Mouse (Mus musculus) midbrain, embryonic 11.5 days (tissue): ENCODE measurements around the gene Apoc4. TPM values are rescaled to one million over a fixed set of nuclear protein-coding genes. Genes with fewer than 3 reads are reported as not detected.
A peak's percentile ranks its signal among the peaks of the same experiment; 100 is the strongest.

Experiments used
- ATAC-seq: fragments of 200-750 bp; cut with Nextera tagmentation; 2 replicates; pipeline ENCODE4 v1.8.0; 2017; ENCODE audit warnings: moderate TSS enrichment, moderate library complexity; ENCODE audit not compliant: low FRiP score
- DNase-seq: peaks from one replicate; pipeline ENCODE4 v3.0.0; 2015; ENCODE audit warnings: low spot score; ENCODE audit errors: missing footprints
- H3K27ac ChIP-seq: fragments of 300-500 bp; sonication (generic); 2 replicates; pipeline ENCODE4 v1.5.1; 2014; ENCODE audit warnings: low read depth, low read length
- H3K27me3 ChIP-seq: fragments of 300-500 bp; sonication (generic); 2 replicates; pipeline ENCODE4 v1.6.1; 2014; ENCODE audit warnings: mild to moderate bottlenecking, low read length, moderate library complexity, mixed read lengths; ENCODE audit not compliant: control insufficient read depth, insufficient read depth
- H3K36me3 ChIP-seq: fragments of 300-500 bp; sonication (generic); 2 replicates; pipeline ENCODE4 v1.6.1; 2014; ENCODE audit warnings: mild to moderate bottlenecking, low read length, moderate library complexity, mixed read lengths; ENCODE audit not compliant: control insufficient read depth, insufficient read depth
- H3K4me1 ChIP-seq: fragments of 300-500 bp; sonication (generic); 2 replicates; pipeline ENCODE4 v1.6.1; 2014; ENCODE audit warnings: low read length; ENCODE audit not compliant: control insufficient read depth, insufficient read depth
- H3K4me2 ChIP-seq: fragments of 300-500 bp; sonication (generic); 2 replicates; pipeline ENCODE4 v1.6.1; 2014; ENCODE audit warnings: mild to moderate bottlenecking, moderate library complexity
- H3K4me3 ChIP-seq: fragments of 300-500 bp; sonication (generic); 2 replicates; pipeline ENCODE4 v1.5.1; 2014; ENCODE audit warnings: low read depth, low read length
- H3K9ac ChIP-seq: fragments of 300-500 bp; sonication (generic); 2 replicates; pipeline ENCODE4 v1.6.1; 2014; ENCODE audit warnings: low read length
- H3K9me3 ChIP-seq: fragments of 300-500 bp; sonication (generic); 2 replicates; pipeline ENCODE4 v1.6.1; 2016; ENCODE audit warnings: low read length; ENCODE audit not compliant: control insufficient read depth
- WGBS: fragments of 180-500 bp; shearing (Covaris S2); extraction: QIAGEN DNeasy Blood & Tissue Kit; methylation state at CpG from one replicate; pipeline ENCODE4 v1.1.7; 2014; 5-methylcytosine and 5-hydroxymethylcytosine counted together
- polyA plus RNA-seq: library from polyadenylated mRNA; unstranded; fragments of >200 nt; fragmentation: Nextera tagmentation; extraction: Ambion mirVana; gene quantifications from 2 replicates; pipeline ENCODE4 v1.2.1, GENCODE M21; 2014

The Apoc4 gene
- not detected in 2 replicates for polyA plus RNA-seq

DNA sequence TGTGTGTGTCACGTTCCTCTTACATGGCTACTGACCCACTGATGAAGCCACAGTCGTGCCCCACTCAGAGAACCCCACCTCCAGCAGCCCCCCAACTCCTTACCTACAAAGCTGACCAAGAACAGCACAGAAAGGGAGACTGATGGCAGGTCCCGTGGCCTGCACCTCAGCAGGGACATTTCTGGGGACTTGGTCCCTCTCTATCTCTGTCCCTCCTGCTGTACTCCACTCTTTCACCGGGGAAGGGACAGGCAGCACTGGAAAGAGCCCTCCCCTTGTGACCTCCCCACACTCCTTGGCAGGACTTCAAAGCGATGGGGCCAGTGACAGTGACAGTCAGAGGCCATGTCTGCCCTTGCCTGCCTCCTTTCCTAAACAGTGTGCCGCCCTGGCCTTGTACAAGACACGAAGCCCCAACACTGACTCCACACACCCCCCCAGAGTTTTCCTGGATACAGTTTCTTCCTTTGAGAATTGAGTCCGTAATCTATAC lies at the start of gene Apoc4, which contains the start of gene Gm44805:
Apoc4 (minus strand) TSS at position 278 of the 493 bp plus-strand sequence.
Gm44805 (minus strand) TSS at position 222 of the 493 bp plus-strand sequence.
- Histone ChIP-seq H3K27me3 (no peaks in the 10 kb centered on the region), H3K4me3 (no peak within 1 kb of the TSS), H3K27ac (no peak within 1 kb of the TSS), H3K9ac (0 out of 2 replicates have a peak within 1 kb of the TSS, but pooled peaks have one; percentile 5), H3K9me3 (no peaks in the 10 kb centered on the region), H3K4me1 (no peaks in the 10 kb centered on the region), H3K4me2 (no peak within 1 kb of the TSS), H3K36me3 (no peaks in the 10 kb centered on the region)
- 66% methylated on average over 8 of the region's 8 CpGs for WGBS
- no peak for ATAC-seq
- DNase-seq = peak; percentile 64

GRCm38 (mm10) chr7:19726541-19726940 lies 45.3 kb upstream of the Apoc4 start:
- Histone ChIP-seq H3K4me3 (no peak overlapping the region), H3K4me1 (no peaks in the 10 kb centered on the region), H3K4me2 (no peak overlapping the region), H3K27me3 (no peaks in the 10 kb centered on the region), H3K27ac (no peak overlapping the region), H3K9me3 (no peaks in the 10 kb centered on the region), H3K9ac (no peak overlapping the region), H3K36me3 (peaks cover 12% of the 10 kb centered on the region)
- 96% methylated on average over 4 of the region's 4 CpGs for WGBS
- ATAC-seq (no peak), DNase-seq (no peak)

DNA sequence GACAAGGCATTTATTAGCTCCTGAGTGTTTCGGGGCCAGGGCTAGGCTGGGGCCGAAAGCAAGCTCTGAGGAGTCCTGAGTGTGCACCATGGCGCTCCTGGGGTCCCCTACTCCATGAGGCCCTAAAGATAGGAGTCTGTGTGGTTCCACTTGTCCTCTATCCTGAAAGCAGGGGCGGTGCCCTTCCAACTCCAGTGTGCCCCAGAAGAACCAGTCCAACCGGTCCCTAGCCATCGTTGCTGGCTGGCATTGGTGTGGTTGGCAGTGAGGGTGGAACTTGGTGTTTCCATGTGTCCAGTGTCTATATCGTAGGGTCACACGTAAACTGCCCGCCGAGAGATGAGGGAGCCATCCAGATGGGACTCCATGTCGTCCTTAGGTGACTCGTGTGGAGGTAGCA lies 42.9 kb upstream of the Apoc4 start:
- ATAC-seq (no peak), DNase-seq (no peak)
- peaks cover 2% of the 10 kb centered on the region for H3K36me3 ChIP-seq
- peaks cover 3% of the 10 kb centered on the region; the same call in 1 of the 2 replicates for H3K9me3 ChIP-seq
- H3K9ac ChIP-seq = no peak overlapping the region
- H3K4me1 ChIP-seq = no peaks in the 10 kb centered on the region
- no peak overlapping the region for H3K27ac ChIP-seq
- WGBS = 93% methylated on average over 12 of the region's 12 CpGs
- H3K4me2 ChIP-seq = no peak overlapping the region
- H3K4me3 ChIP-seq = no peak overlapping the region
- H3K27me3 ChIP-seq = no peaks in the 10 kb centered on the region

DNA sequence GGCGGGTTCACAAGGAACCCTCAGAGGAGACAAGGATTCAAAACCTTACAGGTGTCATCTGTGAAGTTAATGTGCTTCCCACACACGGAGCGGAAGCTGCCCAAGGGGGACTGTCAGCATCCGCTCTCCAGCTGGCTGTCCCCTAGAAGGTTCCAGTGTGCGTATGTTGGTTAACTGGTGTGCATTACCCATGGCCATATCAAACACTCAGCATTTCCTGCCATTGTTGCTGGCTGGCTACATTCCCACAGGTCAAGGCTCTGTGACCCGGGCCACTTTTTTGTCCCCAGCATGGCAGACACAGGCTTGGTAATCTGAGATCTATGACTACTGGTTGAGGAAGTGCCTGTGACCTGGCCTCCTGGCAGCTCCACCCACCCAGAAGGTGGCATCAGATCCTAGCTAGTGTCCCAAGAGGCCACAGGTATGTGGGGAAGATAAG lies 41.5 kb upstream of the Apoc4 start:
- H3K9ac ChIP-seq = no peak overlapping the region
- H3K27me3 ChIP-seq = no peaks in the 10 kb centered on the region
- no peaks in the 10 kb centered on the region for H3K4me1 ChIP-seq
- no peak overlapping the region for H3K4me3 ChIP-seq
- 91% methylated on average over 6 of the region's 6 CpGs for WGBS
- ATAC-seq (no peak), DNase-seq (no peak)
- H3K4me2 ChIP-seq = no peak overlapping the region
- peaks cover 3% of the 10 kb centered on the region; the same call in 1 of the 2 replicates for H3K9me3 ChIP-seq
- H3K36me3 ChIP-seq = peaks cover 2% of the 10 kb centered on the region
- H3K27ac ChIP-seq = no peak overlapping the region

DNA sequence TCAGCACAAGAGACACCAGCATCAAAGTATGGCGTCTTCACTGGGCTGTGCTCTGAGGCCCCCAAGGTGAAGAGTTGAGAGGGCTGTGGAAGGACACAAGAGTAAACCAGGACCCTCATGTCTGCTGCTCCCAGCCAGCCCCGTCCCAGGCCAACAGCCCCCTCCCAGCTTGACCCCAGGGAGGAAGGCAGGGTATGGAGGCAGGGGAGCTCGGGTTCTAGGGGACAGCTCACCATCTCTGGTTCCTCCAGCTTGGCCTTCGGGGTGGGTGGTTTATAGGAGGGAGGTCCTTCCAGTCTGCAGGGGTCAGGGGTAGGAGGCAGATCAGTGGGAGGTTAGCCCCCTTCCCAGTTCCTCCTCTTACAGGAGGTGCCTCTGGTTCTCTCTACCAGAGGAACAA lies 37.9 kb upstream of the Apoc4 start:
- ATAC-seq (no peak), DNase-seq (no peak)
- Histone ChIP-seq H3K36me3 (no peaks in the 10 kb centered on the region), H3K9me3 (peaks cover 3% of the 10 kb centered on the region; the same call in 1 of the 2 replicates), H3K9ac (no peak overlapping the region), H3K4me1 (peaks cover 10% of the 10 kb centered on the region), H3K27ac (no peak overlapping the region), H3K27me3 (no peaks in the 10 kb centered on the region), H3K4me3 (no peak overlapping the region), H3K4me2 (no peak overlapping the region)
- 91% methylated on average over 4 of the region's 4 CpGs for WGBS

DNA sequence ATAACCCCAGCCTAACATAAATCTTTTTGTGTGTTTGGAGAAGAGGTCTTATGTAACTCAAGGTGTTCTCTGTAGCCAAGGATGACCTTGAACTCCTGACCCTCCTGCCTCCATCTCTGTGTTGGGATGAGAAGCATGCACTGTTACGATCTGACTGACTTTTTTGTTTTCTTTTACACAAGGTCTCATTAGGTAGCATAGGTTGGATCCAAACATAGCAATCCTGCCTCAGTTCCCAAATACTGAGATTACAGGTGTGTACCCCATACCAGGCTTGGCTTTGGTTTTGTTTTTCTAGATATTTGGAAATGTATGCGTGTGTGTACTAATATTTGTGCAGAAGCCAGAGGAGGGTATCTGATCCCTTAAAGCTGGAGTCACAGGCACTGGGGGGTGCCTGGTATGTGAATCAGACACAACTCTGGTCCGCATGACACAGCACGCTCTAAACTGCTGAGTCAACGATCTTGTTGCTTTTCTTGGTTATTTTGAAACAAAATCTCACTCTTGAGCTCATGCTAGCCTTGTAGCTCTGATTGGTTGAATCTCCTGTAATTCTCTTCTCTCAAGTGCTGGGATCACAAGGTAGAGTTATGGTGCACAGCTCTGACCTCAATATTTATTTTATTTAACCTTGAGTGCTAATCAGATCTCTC lies 37.1 kb upstream of the Apoc4 start:
- WGBS = 93% methylated on average over 5 of the region's 5 CpGs
- DNase-seq (no peak), ATAC-seq (no peak)
- Histone ChIP-seq H3K27me3 (no peaks in the 10 kb centered on the region), H3K4me3 (no peak overlapping the region), H3K9me3 (peaks cover 3% of the 10 kb centered on the region; the same call in 1 of the 2 replicates), H3K4me1 (peaks cover 12% of the 10 kb centered on the region), H3K27ac (no peak overlapping the region), H3K9ac (no peak overlapping the region), H3K36me3 (no peaks in the 10 kb centered on the region), H3K4me2 (no peak overlapping the region)

- Histone ChIP-seq H3K9me3 (peaks cover 3% of the 10 kb centered on the region; the same call in 1 of the 2 replicates), H3K4me3 (no peak overlapping the region), H3K9ac (no peak overlapping the region), H3K27me3 (no peaks in the 10 kb centered on the region), H3K4me2 (no peak overlapping the region), H3K27ac (no peak overlapping the region), H3K4me1 (peaks cover 12% of the 10 kb centered on the region), H3K36me3 (no peaks in the 10 kb centered on the region)
- WGBS = 93% methylated on average over 4 of the region's 4 CpGs
- ATAC-seq = no peak
- DNase-seq = no peak
Observed at GRCm38 (mm10) chr7:19717346-19717745, 36.1 kb upstream of the Apoc4 start.

DNA sequence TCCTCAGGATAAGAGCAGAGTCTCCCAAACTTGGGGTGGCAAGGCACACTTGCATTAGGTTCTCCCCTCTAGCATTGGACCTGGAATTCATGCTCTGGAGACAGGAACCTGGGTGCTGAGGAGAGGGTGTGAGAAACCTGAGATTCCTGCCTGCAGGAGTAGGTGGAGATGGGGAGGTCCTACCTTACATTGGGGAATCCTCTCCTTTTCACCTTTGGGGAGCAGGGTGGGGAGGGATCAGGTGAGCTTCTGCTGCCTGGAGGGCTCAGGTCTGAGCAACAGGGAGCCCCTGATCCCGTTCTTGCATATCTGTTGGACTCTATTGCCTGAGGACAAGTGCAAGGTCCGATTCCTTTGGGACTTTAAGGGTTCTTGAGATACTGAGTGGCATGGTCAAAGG lies 35.5 kb upstream of the Apoc4 start:
- Histone ChIP-seq H3K9ac (peak overlapping the region; percentile 65; the same call in 1 of the 2 replicates), H3K36me3 (0 out of 2 replicates have a peak, but pooled peaks cover 2% of the 10 kb centered on the region), H3K9me3 (peaks cover 3% of the 10 kb centered on the region; the same call in 1 of the 2 replicates)

DNA sequence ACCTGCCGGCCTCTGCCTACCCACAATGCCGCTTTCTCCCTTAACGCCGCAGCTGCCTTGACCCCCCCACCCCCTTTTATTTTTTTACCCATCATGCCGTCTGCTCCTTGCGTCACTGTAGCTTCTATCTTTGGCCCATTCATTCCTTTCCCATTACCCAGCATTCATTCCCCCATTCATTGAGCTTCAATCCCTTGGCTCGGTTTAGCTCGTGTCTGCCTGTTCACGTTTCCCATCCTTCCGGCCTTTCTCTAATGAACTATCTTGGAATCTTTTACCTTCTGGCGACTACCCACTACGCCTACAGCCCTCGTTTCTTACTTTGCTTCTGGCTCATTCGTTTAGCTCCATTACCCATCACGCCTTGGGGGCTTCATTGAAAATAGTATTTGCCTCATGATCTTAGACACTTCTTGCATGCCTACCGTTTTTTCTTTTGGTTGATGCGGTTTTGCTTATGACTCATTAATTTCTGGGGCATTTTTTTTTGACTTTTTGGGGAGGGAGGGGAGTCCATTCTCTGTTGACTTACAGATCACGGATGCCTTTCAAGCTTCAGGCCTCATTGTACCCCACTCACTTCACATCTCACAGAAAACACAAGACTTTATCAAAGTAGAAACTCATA lies 34.9 kb upstream of the Apoc4 start:
- Histone ChIP-seq H3K4me3 (peak overlapping the region; percentile 33), H3K4me1 (peaks cover 12% of the 10 kb centered on the region), H3K27ac (peak overlapping the region; percentile 89), H3K4me2 (peak overlapping the region; percentile 66), H3K36me3 (0 out of 2 replicates have a peak, but pooled peaks cover 3% of the 10 kb centered on the region), H3K9me3 (peaks cover 3% of the 10 kb centered on the region; the same call in 1 of the 2 replicates), H3K27me3 (no peaks in the 10 kb centered on the region), H3K9ac (peak overlapping the region; percentile 65)
- no peak for ATAC-seq
- 6% methylated on average over 18 of the region's 18 CpGs for WGBS
- no peak for DNase-seq

More for the DNA sequence above, 35.5 kb upstream of the Apoc4 start:
- WGBS = 100% methylated on average over 2 of the region's 2 CpGs
- ATAC-seq (no peak), DNase-seq (no peak)
- Histone ChIP-seq H3K4me1 (peaks cover 12% of the 10 kb centered on the region), H3K27ac (peak overlapping the region; percentile 89), H3K4me3 (no peak overlapping the region), H3K4me2 (peak overlapping the region; percentile 66), H3K27me3 (no peaks in the 10 kb centered on the region)
